ENCODE assay signal across 20 mouse cellular contexts in the genomic region with DNA sequence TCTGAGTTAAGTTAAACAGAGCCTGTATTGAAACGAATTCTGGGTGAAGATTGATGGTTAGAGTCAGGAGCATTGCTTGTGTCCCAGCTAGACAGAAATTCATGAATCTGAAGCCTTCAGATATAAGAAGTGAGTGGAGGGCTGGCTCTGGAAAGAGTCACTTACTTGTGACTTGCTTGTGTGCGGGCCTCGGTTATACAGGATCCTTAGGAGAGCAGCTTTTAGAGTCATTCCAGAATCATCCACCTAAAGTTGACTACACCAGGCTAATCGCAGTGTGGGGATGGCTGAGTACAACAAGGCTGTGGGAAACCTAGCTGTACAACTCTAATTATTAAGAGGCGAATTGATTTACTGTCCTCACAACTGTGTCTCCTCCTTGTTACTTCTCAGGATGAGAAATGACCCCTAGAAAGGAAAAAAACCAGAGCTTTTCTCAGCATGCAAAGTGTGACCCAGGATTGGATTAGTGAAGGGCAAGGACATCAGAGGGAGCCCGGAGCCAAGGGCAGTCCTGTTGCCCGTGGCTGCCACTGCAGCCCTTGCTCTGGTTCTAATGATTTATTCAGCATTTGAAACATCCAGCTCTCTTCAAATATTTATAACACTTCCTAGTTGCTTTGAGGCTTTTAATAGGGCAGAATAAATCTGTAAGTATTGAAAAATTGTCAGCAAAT.
DNase-seq lines count a peak whose midpoint lies in the region; ATAC-seq and TF ChIP-seq lines count a peak whose summit lies in the region.
"Had no signal": no experiment of that assay in that cellular context is flagged by ENCODE, and none has a peak within 500 bp of the region (broad histone marks: within the 10 kb centered on the region; RNA-seq: fewer than 3 reads in every experiment).

No protein-coding gene starts in this region.

- no peaks in the 10 kb centered on the region for H3K9me3 ChIP-seq in lung, postnatal 0 days (ENCODE audit: low read length)
- H3K9me3 ChIP-seq in midbrain, embryonic 14.5 days (ENCODE audit: control insufficient read depth, low read length): no peaks in the 10 kb centered on the region
- H3K9me3 ChIP-seq: forebrain, embryonic 13.5 days; heart, embryonic 10.5 days; hindbrain, embryonic 12.5 days; kidney, embryonic 15.5 days; limb, embryonic 10.5 days had no signal

- no peak for TF ChIP-seq CTCF in lung, postnatal 0 days (IDR thresholded peaks at IDR 0.05)

- no peaks in the 10 kb centered on the region for H3K36me3 ChIP-seq in lung, postnatal 0 days (ENCODE audit: insufficient read depth, low read length)
- H3K36me3 ChIP-seq in midbrain, embryonic 14.5 days (ENCODE audit: control insufficient read depth, insufficient read depth, low read length): no peaks in the 10 kb centered on the region
- H3K36me3 ChIP-seq: heart, embryonic 10.5 days; hindbrain, embryonic 12.5 days; kidney, embryonic 15.5 days; limb, embryonic 10.5 days had no signal

- H3K27ac ChIP-seq in lung, postnatal 0 days (ENCODE audit: low read length): peak overlapping the region; percentile 79
- H3K27ac ChIP-seq in midbrain, embryonic 14.5 days (replicated peaks; ENCODE audit: low read depth, low read length): peak overlapping the region; percentile 55
- H3K27ac ChIP-seq: forebrain, embryonic 13.5 days; heart, embryonic 10.5 days; hindbrain, embryonic 12.5 days; kidney, embryonic 15.5 days; limb, embryonic 10.5 days; stomach, postnatal 0 days had no signal

- TF ChIP-seq EP300 in lung, postnatal 0 days (IDR thresholded peaks at IDR 0.05): no peak

- DNase-seq in heart, adult 11 months: peak; percentile 63
- DNase-seq in heart, postnatal 10 days: no peak
- DNase-seq in lung, postnatal 0 days (ENCODE audit: low spot score): no peak
- DNase-seq in lung, postnatal 36 days: no peak
- DNase-seq in midbrain, embryonic 14.5 days: peak; percentile 51
- DNase-seq in retina, postnatal 1 day: peak; percentile 20
- DNase-seq in gastrocnemius, adult 18-20 months (ENCODE audit: low spot score): no peak
- DNase-seq: cerebellum, adult 9-10 months; kidney, postnatal 4 days; layer of hippocampus, adult 9-11 months; liver, postnatal 0 days had no signal

- ATAC-seq in lung, postnatal 0 days: no peak
- ATAC-seq in midbrain, embryonic 14.5 days (ENCODE audit: low FRiP score, low TSS enrichment): no peak
- ATAC-seq: forebrain, embryonic 13.5 days; intestine, postnatal 0 days; liver, postnatal 0 days had no signal

- intact Hi-C loops in heart, postnatal 10 days (cut with DNase I): no loop called here

- no peak overlapping the region for H3K4me3 ChIP-seq in lung, postnatal 0 days (ENCODE audit: low read depth, low read length)
- H3K4me3 ChIP-seq in midbrain, embryonic 14.5 days (replicated peaks; ENCODE audit: low read depth, low read length): no peak overlapping the region
- H3K4me3 ChIP-seq: forebrain, embryonic 13.5 days; heart, embryonic 10.5 days; hindbrain, embryonic 12.5 days; kidney, embryonic 15.5 days; limb, embryonic 10.5 days; megakaryocyte, embryonic 14.5 days; myocyte had no signal

- no peaks in the 10 kb centered on the region for H3K27me3 ChIP-seq in lung, postnatal 0 days (replicated peaks; ENCODE audit: insufficient read depth, low read length)
- H3K27me3 ChIP-seq in midbrain, embryonic 14.5 days (ENCODE audit: control insufficient read depth, insufficient read depth, low read length): no peaks in the 10 kb centered on the region
- H3K27me3 ChIP-seq: forebrain, embryonic 13.5 days; hindbrain, embryonic 12.5 days; kidney, embryonic 15.5 days; megakaryocyte, embryonic 14.5 days had no signal

- 82% methylated on average over 7 of the region's 7 CpGs for WGBS in lung, postnatal 0 days
- 71% methylated on average over 7 of the region's 7 CpGs for WGBS in midbrain, embryonic 14.5 days

- H3K4me2 ChIP-seq in lung, postnatal 0 days (replicated peaks; ENCODE audit: low read depth, low read length): no peak overlapping the region
- no peak overlapping the region for H3K4me2 ChIP-seq in midbrain, embryonic 14.5 days (ENCODE audit: low read length)
- H3K4me2 ChIP-seq: forebrain, embryonic 13.5 days; hindbrain, embryonic 12.5 days; kidney, embryonic 15.5 days had no signal

- peaks cover 8% of the 10 kb centered on the region; the same call in 1 of the 2 replicates for H3K4me1 ChIP-seq in lung, postnatal 0 days (ENCODE audit: insufficient read depth, low read depth, low read length)
- H3K4me1 ChIP-seq in midbrain, embryonic 14.5 days (ENCODE audit: control insufficient read depth, insufficient read depth, low read length): peaks cover 4% of the 10 kb centered on the region; the same call in 1 of the 2 replicates
- H3K4me1 ChIP-seq: heart, embryonic 10.5 days; megakaryocyte, embryonic 14.5 days had no signal

- H3K9ac ChIP-seq in lung, postnatal 0 days (replicated peaks; ENCODE audit: low read depth): no peak overlapping the region
- H3K9ac ChIP-seq in midbrain, embryonic 14.5 days (replicated peaks; ENCODE audit: low read length): no peak overlapping the region
- H3K9ac ChIP-seq: forebrain, embryonic 13.5 days; hindbrain, embryonic 12.5 days; kidney, embryonic 15.5 days; liver, postnatal 0 days had no signal

Comparison
In these comparisons a context has a peak if more than half of its experiments do, and no peak if none do; other contexts are left out.
1. DNase-seq: peak in heart, adult 11 months (single experiment), midbrain, embryonic 14.5 days (single experiment) and retina, postnatal 1 day (single experiment); none in heart, postnatal 10 days (0 of 2), lung, postnatal 0 days (single experiment), lung, postnatal 36 days (single experiment) and gastrocnemius, adult 18-20 months (single experiment).